Mouse (Mus musculus) urinary bladder, postnatal 25 days (tissue): ENCODE measurements around the gene Gnai2.

ENCODE experiments used
- DNase-seq: peaks from one replicate; pipeline ENCODE4 v3.0.0; 2022; ENCODE audit warnings: low spot score

Gene Gnai2

GRCm38 (mm10) chr9:107630576-107630975 is 4.6 kb downstream of the Gnai2 start:
- DNase-seq = no peak

- no peak for DNase-seq
These were observed 5.2 kb downstream of the Gnai2 start for GRCm38 (mm10) chr9:107629901-107630425.

- DNase-seq = no peak
These were observed 5.8 kb downstream of the Gnai2 start for GRCm38 (mm10) chr9:107629411-107629730.

- DNase-seq = no peak
These were observed 6.3 kb downstream of the Gnai2 start for GRCm38 (mm10) chr9:107628721-107629410.

GRCm38 (mm10) chr9:107627387-107628255 is 7.5 kb downstream of the Gnai2 start:
- no peak for DNase-seq

GRCm38 (mm10) chr9:107626844-107627277 is 8.3 kb downstream of the Gnai2 start:
- peak; percentile 81 for DNase-seq

- no peak for DNase-seq
These were observed 8.9 kb downstream of the Gnai2 start for GRCm38 (mm10) chr9:107626158-107626843.

GRCm38 (mm10) chr9:107625351-107626128 is 9.6 kb downstream of the Gnai2 start:
- no peak for DNase-seq

- DNase-seq = no peak
These were observed 10.2 kb downstream of the Gnai2 start for GRCm38 (mm10) chr9:107624951-107625350.

GRCm38 (mm10) chr9:107624539-107624938 is 10.6 kb downstream of the Gnai2 start:
- DNase-seq = no peak

GRCm38 (mm10) chr9:107620954-107621353 is 14.2 kb downstream of the Gnai2 start:
- DNase-seq = no peak

GRCm38 (mm10) chr9:107619546-107619879 is 15.7 kb downstream of the Gnai2 start:
- no peak for DNase-seq

- DNase-seq = no peak
These were observed 16.2 kb downstream of the Gnai2 start for GRCm38 (mm10) chr9:107618778-107619545.

- DNase-seq = no peak
These were observed 17.1 kb downstream of the Gnai2 start for GRCm38 (mm10) chr9:107618098-107618497.

- DNase-seq = no peak
These were observed 17.7 kb downstream of the Gnai2 start for GRCm38 (mm10) chr9:107617461-107617860.

- DNase-seq = no peak
These were observed 20.1 kb downstream of the Gnai2 start for GRCm38 (mm10) chr9:107615035-107615434.

- no peak for DNase-seq
These were observed 22.1 kb downstream of the Gnai2 start for GRCm38 (mm10) chr9:107612945-107613569.

- peak; percentile 99 for DNase-seq
These were observed 22.8 kb downstream of the Gnai2 start for GRCm38 (mm10) chr9:107612191-107612944.

GRCm38 (mm10) chr9:107611456-107612190 is 23.5 kb downstream of the Gnai2 start:
- no peak for DNase-seq
